Mouse (Mus musculus) liver, adult 2 months (tissue): ENCODE measurements around the gene Mef2d.

ENCODE experiments used
- CTCF ChIP-seq: fragments of 200-500 bp; IDR thresholded peaks from 2 replicates; pipeline ENCODE4 v1.5.1; 2011; ENCODE audit warnings: low read depth, low read length, control low read depth
- POLR2A ChIP-seq: fragments of 200-500 bp; IDR thresholded peaks from 2 replicates; pipeline ENCODE4 v1.6.1; 2011; ENCODE audit warnings: low read length, control low read depth; ENCODE audit not compliant: insufficient read depth; ENCODE audit errors: extremely low read depth

DNA sequence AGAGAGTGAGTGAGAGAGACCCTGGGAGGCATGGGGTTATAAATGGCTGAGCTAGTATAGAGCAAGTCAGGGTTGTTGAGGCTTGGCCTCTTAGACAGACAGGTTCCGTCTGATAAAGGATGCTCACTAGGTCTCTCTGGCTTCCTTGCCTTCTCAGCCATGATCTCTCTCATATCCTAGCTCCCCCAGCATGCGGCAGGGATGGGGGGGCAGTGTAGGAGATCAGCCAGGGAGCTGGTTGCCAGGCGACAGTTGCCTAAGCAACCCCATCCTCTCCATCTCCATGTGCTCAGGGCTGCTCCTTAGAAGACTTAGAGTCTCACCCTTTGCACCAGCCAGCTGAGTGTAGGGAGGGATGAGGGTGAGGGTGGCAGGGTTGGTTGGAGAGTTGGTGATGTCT, 9.9 kb downstream of the Mef2d start:
- no peak for TF ChIP-seq CTCF
- TF ChIP-seq POLR2A = no peak
